Mouse (Mus musculus) telencephalon, adult 2 months (tissue): ENCODE measurements around the gene Pik3cb.

Experiments
- DNase-seq: peaks from one replicate; pipeline ENCODE4 v3.0.0-alpha.2; 2011; ENCODE audit warnings: low read depth, low spot score

The Pik3cb gene

DNA sequence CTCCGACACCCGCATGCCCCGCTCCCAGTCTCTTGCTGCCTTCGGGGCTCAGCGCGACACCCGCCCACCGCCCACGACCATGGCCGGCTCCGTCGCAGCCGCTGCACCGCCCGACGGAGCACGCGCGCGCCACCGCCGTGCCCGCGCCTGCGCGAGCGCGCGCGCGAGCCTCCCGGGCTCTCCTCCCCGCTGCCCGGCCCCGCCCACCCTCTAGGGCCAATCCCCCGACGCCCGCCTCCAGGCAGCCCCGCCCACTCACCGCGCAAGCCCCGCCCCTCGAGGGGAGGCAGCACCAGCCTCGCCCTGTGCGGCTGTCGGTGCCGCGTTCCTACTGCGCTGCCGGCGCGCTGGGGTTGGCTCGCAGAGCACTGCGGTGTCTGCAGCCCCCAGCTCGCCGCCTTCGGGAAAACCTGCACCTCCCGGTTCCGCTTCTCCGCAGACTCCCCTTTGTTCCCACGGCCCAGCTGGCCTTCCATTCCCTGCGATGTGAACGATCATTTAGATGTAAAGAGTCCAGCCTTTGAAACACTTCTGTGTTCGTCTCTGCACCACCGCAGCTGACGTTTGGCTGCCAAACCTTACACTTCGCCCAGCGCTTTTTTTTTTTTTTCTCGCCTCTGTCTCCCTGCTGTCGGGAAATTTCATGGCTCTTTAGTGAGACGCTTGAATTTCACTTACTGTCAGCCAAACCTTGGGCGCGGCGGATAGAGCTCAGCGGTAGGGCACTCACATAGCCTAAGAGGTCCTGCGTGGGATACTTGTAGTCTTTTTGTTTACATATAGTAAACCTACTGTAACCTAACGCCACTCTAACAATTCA is at the start of gene Pik3cb:
TSS of gene Pik3cb (minus strand) at position 559 of the 820 bp plus-strand sequence.
- peak; percentile 83 for DNase-seq

GRCm38 (mm10) chr9:99183043-99183670 is 42.7 kb upstream of the Pik3cb start:
- DNase-seq, result no peak

- no peak for DNase-seq
Observed at GRCm38 (mm10) chr9:99182121-99182520, 41.7 kb upstream of the Pik3cb start.

DNA sequence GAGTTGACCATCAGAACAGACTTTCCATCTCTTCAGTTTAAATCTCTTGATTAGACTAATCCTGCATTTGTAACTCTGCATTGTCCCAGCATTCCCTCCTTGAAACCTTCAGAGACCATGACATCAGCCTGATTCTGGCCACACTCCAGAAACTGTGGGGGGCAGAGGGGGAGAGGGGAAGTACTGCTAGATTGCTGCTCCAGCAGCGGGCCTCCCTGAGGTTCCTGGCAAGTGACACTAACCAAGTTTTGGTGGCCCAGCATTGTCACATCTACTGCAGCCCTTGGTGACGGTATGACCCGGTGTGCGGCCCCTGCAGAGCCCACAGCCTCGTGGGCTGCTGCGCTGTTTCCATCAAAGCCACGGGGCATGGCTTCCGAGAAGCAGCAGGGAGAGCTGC is 39.9 kb upstream of the Pik3cb start:
- DNase-seq, result no peak

DNA sequence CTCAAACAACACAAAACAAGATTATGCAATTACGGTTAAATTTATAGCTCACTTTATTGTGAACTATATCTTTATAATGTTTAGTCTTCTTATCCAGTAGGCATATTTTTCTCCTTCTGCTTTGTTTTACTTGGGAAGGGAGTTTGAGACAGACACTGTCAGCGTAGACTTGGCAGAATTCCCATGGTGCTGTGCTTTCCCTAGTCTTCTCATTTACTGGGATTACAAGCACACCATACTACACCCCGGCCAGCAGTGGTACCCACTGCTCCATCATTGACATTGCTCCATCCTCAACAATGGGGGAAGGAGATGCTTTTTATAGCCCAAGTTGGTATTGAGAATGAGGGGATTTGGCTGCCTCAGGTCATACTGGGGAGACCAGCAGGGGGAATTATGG is 38.3 kb upstream of the Pik3cb start:
- DNase-seq, result no peak

- no peak for DNase-seq
Observed at GRCm38 (mm10) chr9:99175774-99176173, 35.4 kb upstream of the Pik3cb start.

GRCm38 (mm10) chr9:99172811-99173210 is 32.4 kb upstream of the Pik3cb start:
- no peak for DNase-seq

GRCm38 (mm10) chr9:99171186-99171585 is 30.8 kb upstream of the Pik3cb start:
- no peak for DNase-seq

DNA sequence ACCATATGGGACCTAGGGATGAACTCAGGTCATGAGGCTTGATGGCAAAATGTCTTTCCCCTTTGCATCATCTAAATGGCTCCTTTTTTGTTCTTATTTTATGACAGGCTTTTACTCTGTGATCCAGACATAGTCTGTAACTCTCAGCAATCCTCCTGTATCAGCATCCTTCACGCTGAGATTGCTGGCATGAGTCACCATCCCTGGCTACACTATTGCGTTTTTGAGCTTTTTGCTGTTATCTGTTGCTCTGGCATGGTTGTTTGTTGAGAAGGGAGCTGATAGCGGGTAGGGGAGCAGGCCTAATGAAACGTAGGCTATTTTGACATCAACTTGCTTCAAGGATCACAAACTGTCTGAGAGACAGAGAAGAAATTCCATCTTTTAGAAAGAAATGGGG is 28.6 kb upstream of the Pik3cb start:
- DNase-seq, result no peak

- DNase-seq, result no peak
Observed at GRCm38 (mm10) chr9:99166946-99167345, 26.5 kb upstream of the Pik3cb start.

DNA sequence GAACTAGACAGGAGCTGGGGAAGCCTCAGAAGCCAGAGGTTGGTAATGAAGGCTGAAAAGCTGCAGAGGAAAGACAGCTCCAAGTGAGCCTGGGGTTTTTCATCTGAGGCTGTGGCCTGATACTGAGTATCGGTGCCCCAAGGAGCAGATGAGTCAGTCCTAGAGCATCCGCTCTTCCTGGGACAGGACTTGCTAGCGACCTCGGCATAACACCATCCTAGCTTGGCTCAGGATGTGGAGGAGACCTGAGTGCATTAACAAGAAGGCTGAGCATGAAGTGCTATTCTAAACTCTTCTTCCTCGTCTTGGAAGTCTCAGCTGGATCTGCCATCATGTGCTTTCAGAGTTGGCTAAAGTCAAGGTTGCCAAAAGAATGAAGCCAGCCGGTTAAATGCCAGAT is 25.5 kb upstream of the Pik3cb start:
- no peak for DNase-seq

DNA sequence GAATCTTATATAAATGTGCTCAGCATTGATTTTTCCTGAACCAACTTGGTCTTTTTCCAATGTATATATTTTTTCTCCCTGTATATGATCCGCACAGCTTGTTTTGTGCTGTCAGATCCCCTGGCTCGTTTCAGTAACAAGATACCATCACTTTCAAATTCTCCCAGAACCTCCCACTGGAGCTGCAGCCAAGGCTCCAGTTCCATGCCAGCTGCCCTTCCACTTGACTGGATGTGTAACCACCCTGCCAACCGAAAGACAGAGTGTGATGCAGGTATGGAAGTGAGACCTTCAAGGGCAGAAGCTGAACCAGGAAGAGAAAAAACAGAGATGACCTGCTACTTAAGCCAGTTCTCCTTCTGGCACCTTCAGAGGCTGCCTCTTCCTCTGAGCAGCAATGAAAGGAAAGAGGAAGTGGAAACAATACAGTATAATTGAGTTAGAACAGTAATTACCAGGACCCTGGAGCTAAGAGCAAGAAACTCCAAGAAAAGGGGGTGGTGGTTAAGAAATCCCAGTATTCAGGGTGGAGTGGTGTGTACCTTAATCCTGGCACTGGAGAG is 24.3 kb upstream of the Pik3cb start:
- no peak for DNase-seq

- DNase-seq, result no peak
Observed at GRCm38 (mm10) chr9:99164148-99164503, 23.7 kb upstream of the Pik3cb start.

DNA sequence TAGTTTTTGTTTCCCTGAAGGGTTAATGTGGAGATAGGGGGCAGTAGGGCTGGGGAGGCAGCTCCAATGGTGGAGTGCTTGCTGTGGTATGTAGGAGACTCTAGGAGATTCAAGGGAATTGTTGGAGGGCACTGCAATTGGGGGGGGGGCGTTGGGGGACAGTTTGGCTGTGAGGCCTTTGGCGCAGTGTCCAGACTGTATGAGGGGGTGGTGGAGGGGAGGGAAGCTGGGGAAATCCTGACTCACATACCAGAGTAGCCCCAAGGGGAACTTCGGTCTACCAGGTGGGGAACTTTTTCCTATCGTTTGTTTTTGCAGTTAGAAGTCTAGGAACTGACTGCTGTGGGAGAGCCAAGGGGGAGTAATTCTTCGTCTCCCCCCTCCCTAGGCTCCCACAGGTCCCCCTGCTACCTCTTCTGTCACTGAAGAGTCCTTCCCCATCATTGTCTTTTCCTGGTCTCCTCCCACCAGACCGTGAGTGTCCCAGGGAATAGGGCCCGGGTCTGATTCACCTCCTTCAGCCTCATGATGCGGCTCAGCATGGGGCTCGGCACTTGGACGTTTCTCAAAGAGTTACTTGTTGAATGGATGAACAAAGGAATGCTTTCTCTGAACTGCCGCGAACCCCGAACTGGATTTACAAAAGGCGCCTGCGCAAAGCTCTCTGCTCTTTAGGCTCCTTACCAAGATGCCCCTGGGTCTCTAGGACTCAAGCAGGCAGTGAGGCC is 23.2 kb upstream of the Pik3cb start:
- no peak for DNase-seq

- no peak for DNase-seq
Observed at GRCm38 (mm10) chr9:99162839-99163238, 22.4 kb upstream of the Pik3cb start.

DNA sequence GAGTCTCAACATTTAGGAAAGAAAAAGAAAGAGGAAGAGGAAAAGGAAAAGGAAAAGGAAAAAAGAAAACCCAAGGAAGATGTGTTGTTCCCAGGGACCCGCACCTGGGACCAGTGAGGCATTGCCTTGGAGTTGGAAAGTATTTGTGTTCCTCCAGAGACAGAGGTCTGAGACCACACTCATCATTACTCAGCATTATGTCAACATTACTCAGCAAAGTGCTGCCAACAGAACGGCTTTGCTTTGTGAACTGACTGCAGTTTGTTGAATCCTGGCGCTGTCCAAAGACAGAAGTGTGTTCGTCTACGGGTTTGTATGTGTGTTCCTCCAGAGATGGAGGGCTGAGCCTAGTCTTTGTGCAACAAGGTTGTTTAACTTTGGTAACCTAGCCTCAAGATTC is 20.4 kb upstream of the Pik3cb start:
- no peak for DNase-seq

DNA sequence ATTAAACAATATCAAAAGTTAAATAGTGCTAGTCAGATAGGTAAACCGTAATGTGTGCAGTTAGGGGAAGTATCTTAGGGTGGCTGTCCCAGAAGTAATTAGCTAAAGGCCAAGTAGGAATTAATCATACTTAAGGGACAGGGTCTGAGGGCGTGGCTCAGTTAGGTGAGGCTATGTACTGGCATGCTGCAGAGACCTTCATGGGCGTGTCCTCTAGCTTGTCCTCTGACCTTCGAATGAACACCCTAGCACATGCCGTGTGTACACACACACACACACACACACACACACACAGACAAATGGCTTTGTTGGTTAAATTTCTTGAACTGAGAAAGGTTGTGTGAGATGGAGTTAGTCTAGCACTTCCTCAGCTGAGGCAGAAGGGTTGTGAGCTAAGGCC is 19.5 kb upstream of the Pik3cb start:
- DNase-seq, result no peak

DNA sequence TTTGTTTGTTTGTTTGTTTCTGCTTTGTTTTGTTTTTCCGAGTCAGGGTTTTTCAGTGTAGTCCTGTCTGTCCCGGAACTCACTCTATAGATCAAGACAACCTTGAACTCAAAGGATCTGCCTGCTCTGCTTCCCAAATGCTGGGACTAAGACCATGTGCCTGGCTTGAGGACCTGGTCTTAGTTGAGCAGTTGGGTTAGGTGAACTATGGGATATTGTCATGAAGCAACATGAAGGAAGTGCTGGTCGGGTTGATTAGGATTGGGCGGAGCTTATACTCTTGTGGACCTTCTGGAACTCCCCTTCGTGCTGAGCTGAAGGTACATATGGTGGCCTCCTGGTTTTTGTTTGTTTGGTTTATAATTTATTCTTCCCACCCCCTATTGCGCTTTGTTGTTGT is 18.3 kb upstream of the Pik3cb start:
- DNase-seq, result no peak

DNA sequence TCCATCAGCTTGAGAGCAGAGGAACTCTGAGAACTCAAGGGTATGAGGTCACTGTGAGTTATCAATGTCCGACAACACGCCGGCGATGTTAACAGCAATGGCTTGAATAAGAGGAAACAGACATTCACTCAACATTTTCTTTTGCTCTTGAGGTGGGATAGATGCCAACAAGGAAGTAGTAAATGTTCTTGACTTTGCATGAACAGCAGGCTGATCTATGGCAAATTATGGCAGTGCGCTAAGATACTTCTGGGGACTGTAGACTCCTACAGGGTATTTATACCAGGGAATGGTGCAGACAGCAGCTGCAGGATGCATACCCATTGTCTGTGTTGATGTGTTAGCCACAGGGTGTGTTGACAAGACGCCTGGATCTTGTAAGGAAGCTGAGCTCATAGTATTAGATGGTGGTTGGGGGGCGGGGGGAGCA is 17.8 kb upstream of the Pik3cb start:
- DNase-seq, result no peak

DNA sequence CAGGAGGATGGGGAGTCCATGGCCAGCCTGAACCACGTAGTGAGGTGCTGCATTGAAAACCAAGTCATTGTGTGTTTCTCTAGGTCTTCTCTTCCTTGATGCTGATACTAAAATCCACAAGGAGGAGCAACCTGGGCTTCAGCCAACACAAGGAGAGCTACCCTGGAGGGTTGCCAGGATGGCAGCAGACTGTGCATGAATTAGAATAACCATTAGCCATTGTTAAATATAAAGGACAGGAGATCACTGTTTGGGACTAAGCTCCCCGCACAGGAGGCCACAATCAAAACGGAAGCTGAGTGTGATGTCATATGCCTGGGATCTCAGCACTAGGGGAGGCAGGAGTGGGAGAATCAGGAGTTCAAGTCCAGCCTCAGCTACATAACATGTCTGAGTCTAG is 13.2 kb upstream of the Pik3cb start:
- no peak for DNase-seq

DNA sequence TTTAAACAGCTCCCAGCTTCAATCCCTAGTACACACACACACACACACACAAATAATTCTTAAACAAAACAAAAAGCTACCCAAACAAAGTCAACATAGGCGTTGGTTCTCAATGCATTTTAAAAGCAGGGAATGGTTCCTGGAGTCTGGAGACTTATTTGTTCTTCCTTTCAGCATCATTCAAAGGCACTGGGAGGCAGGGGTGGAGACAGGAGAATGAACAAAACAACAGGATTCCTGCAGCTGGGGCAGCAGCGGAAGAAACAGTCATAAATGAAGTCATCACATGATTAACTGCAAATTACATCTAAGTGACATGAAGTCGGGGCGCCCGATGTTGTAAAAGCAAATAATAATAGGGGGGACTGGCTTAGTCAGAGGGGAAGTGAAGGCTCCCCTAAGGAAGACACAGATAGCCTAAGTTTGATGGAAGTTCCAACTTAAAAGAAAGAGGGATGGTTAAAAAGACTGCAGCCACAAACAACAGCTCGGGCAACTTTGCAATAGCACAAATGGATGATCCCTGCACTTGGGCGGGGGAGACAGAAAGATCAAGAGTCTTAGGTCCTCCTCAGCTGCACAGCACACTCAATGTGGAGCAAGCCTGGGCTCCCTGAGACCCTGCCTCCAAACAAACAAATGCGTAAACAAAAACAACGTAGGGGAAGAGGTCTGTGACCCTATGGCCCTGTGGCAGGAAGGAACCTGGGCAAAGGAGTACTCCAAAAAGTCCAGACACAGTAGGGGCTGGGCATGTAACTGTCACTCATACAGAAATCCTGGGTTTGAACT is 12.5 kb upstream of the Pik3cb start:
- no peak for DNase-seq
